Mouse (Mus musculus) embryo, embryonic 10.5 days (tissue): ENCODE results near the gene Sox2.
A peak's percentile ranks its signal among the peaks of the same experiment; 100 is the strongest.

Experiments
- DNase-seq: peaks from one replicate; pipeline ENCODE4 v3.0.0-alpha.2; 2015; ENCODE audit warnings: low spot score

Gene Sox2

DNA sequence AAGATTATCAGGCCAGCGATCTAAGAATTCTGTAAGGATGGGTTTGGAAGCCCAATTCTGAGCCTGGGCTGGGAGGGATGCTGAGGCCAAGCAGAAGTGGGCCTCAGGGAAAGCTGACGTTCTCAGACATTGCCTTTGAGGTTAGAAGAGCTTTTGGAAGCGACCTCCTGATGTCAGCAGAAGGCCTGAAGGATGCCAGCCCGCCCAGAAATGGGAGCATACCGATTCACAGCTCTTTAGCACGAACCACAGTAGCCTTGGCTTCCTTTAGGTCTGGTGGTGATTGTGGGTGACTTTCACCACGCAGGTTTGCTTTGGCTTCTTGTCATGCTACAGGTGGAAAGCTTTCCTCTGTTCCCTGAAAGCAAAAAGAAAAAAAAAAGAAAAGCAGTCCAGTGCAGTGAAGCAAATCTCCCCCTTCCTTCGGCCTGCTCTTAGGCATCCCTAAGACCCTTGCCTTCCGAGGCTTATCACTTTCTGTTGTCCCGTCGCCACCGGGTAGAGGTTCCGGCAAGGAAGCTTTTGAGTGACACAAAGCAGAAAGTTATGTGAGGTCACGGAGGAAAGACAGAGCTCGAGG is 6.6 kb upstream of the Sox2 start:
- DNase-seq, result peak; percentile 55

- peak; percentile 56 for DNase-seq
Observed at GRCm38 (mm10) chr3:34646169-34646568, 4.0 kb upstream of the Sox2 start.

DNA sequence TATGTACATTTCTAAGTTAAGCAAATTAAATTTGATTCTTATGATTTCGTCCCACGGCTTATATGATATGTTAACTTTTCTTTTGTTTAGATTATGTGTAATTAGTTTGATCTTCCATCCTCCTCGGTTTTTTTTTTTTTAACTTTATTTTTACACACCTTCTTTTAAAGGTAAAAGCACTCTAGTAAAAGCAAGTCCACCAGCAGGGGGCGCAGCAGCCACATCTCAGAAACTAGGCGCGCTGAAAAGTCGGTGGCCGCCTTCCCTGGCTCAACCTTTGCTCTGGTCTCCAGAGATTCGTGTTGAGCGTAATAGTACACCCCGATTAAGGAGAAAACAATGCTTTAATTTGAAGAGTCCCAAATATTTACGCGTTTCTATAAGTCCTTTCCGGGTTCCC is 2.5 kb upstream of the Sox2 start:
- peak; percentile 95 for DNase-seq

- peak; percentile 76 for DNase-seq
Observed at GRCm38 (mm10) chr3:34648105-34648832, 1.9 kb upstream of the Sox2 start.

GRCm38 (mm10) chr3:34648833-34649719 is 1.1 kb upstream of the Sox2 start:
- peak; percentile 60 for DNase-seq

DNA sequence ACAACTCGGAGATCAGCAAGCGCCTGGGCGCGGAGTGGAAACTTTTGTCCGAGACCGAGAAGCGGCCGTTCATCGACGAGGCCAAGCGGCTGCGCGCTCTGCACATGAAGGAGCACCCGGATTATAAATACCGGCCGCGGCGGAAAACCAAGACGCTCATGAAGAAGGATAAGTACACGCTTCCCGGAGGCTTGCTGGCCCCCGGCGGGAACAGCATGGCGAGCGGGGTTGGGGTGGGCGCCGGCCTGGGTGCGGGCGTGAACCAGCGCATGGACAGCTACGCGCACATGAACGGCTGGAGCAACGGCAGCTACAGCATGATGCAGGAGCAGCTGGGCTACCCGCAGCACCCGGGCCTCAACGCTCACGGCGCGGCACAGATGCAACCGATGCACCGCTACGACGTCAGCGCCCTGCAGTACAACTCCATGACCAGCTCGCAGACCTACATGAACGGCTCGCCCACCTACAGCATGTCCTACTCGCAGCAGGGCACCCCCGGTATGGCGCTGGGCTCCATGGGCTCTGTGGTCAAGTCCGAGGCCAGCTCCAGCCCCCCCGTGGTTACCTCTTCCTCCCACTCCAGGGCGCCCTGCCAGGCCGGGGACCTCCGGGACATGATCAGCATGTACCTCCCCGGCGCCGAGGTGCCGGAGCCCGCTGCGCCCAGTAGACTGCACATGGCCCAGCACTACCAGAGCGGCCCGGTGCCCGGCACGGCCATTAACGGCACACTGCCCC is 586 bp downstream of the Sox2 start:
- DNase-seq, result peak; percentile 68

DNA sequence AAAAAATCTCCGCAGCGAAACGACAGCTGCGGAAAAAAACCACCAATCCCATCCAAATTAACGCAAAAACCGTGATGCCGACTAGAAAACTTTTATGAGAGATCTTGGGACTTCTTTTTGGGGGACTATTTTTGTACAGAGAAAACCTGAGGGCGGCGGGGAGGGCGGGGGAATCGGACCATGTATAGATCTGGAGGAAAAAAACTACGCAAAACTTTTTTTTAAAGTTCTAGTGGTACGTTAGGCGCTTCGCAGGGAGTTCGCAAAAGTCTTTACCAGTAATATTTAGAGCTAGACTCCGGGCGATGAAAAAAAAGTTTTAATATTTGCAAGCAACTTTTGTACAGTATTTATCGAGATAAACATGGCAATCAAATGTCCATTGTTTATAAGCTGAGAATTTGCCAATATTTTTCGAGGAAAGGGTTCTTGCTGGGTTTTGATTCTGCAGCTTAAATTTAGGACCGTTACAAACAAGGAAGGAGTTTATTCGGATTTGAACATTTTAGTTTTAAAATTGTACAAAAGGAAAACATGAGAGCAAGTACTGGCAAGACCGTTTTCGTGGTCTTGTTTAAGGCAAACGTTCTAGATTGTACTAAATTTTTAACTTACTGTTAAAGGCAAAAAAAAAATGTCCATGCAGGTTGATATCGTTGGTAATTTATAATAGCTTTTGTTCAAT is 1.4 kb downstream of the Sox2 start:
- DNase-seq, result peak; percentile 60

DNA sequence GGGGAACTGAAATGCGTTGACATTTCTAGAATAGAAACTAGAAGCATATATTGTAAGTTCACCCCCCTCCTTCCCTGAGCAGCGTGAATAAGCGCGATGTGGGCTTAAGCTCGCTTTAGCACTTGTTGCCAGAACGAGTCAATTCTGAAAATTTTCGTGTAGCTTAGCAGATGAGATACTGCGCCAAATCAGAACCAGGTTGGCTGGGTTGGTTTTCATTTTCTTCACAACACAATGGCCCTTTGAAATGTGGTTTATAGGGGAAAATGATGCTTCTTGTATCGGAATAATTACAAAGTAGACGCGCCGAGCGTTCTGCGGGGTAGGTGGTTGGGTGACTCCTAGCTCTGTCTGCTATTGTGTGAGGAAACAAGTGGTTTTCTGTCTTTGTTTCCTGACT is 2.4 kb downstream of the Sox2 start:
- peak; percentile 75 for DNase-seq

DNA sequence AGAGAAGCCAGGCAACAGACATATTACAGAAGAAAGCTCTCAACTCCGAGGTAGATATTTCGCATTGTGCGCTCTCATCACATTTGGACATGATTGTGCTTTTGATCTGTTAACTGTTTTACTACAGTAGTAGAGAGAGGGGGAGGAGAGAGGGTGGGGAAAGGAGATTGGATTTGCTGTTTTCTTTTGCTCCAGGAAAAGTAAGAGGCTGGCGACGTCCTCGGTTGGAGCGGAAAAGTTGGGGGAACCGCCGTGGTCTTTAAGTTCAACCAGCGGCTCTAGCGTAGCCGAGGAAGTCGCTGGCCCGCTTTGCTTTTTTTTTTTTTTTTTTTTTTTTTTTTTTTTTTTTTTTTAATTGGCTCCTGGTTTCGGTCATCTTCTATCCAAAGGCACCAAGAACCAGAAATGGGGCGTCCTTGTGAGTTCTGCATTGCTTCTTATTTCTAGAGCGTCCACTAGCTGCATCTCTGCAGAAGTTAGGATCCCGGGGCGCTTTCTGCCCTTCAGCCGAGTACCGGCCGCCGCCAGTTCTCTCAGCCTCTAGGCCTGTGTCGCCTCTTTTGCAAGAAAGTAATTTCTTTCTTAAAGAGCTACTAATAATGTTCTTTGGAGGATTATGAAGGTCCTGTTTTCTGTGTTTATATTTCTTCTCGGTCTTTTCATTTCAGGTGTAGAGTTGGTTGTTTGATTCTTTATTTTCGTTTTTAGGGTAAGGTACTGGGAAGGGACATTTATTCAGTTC is 3.2 kb downstream of the Sox2 start:
- peak; percentile 74 for DNase-seq

GRCm38 (mm10) chr3:34653977-34654500 is 3.8 kb downstream of the Sox2 start:
- peak; percentile 88 for DNase-seq

DNA sequence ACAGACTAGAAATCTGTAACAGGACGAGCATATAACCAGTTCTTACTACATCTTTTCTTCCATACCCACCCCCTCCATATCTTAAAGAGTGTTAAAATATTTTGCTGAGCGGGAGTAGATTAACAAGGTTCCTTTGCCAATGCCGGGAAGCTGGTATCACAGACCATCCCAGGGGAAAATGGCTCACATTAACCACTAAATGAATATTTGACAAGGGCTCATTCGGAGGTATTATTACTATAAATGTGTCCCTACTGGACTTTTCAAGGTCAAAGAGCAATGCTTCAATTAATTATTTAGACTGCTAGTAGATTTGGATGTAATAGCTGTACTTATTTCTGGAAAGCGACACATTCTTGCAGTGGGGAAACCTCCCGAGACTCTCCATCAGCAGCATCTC is 4.6 kb downstream of the Sox2 start:
- DNase-seq, result peak; percentile 66

DNA sequence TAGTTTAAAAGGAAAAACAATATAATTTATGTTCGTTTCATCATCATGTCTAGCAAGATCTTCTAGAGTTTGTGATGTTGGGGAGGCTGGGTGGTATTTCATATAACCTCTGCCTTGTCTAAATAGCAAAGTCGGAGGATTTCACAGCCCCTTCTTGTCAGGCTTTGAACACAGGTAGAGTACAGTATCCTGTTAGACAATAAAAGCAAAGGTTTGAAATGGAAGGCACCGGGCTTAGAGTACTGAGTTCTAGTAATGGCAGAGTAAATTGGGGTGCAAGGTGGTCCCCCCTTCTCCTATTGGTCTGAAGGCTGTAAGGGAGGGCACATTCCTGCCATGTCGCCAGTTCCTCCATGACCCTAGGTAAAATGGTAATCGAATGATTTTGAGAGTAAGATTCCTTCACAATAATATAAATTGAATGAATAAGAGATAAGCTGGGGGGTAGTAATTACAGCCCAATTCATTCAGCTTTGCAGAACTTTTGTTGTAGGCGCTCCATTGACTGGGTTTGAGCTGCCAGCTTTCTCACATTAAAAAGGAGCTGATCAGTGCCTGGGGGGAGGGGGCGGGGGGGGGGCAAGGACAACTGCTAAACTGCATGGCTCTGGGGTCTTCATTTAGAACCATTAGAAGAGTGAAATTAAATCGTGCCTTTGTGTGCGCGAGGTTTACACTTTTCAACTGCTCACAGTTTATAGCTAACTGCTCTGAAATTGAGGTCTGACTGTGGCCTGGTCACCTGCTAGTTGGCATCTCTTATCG is 5.3 kb downstream of the Sox2 start:
- DNase-seq, result peak; percentile 50

DNA sequence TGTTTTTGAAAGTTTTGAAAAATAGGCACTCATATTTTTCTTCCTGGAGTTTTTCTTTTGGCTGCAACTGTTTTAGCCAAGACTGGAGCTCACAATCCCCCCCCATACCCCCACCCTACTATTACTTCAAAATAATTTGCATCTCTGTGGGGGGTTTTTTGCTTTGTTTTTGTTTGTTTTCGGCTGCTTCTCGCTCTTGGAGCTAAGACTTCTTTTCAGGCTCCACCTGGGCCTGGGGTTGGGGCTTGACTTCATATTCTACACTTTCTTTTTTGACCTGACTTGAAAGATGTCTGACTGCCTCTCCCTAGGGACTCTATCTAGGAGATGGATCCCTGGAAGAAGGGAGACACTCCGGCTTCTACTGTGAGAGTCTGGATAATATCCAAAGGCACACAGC is 5.9 kb downstream of the Sox2 start:
- peak; percentile 36 for DNase-seq

DNA sequence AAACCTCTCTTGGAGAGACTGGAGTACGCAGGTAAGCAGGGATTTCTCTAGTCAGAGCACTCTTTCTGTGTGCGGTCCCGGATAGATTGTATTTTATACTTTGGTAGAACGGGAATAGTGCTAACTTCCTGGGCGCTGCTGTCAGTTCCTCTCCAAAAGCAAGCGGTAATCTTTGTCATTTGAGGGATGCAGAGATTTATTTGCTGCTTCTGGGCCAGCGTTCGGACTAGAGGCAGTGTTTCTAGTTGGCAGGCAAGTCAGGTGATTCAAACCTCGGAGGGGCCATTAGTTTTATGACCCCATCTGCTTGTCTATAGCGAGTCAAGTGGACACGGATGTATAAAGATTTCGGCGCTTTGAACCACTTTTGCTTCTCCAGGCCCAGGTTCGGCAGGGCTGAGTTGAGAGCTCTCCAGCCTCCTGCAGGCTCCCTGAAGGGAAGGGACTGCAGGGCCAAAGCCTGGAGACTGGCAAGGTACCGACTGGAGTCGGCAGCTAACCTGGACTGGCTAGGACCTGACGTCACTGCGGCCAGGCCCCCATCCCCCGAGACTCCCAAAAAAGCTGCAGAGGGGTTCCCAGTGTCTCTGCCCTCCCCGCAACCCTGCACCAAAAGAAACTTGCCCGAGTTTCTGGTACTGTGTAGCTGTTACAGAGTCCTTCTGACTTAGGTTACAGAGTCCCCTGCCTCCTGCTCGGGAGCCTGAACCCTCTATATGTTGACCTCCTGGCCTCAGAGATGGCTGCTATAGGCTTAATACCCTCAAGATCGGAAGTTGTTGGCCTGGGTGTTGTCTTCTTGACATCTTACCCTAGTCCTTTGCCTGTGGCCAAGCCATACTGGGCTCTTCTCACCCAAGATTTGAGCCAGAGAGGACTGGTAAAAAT is 6.9 kb downstream of the Sox2 start:
- peak; percentile 60 for DNase-seq

DNA sequence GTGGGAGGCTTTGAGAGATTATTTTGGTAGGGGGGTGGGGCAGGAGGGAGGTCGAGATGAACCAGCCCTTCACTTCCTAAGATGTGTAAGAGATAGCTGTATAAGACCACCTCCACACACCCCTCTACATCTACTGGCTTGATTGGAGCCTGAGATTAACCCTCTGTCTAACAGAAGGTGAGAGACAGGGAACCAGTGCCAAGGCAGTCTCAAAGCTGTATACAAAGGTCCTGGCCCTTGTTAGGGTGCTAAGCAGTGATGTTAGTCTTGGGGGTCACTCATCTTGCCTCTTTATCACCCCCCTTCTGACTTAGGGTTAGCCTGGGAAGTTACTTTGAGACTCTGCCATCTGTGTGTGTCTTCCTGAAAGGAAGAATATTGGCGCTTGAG is 7.5 kb downstream of the Sox2 start:
- no peak for DNase-seq

- peak; percentile 19 for DNase-seq
Observed at GRCm38 (mm10) chr3:34658241-34658965, 8.2 kb downstream of the Sox2 start.

- peak; percentile 37 for DNase-seq
Observed at GRCm38 (mm10) chr3:34658966-34659535, 8.8 kb downstream of the Sox2 start.

GRCm38 (mm10) chr3:34659861-34660260 is 9.7 kb downstream of the Sox2 start:
- peak; percentile 79 for DNase-seq
